Mouse (Mus musculus) layer of hippocampus, postnatal 14 days (tissue): ENCODE measurements around the gene Stra8. TPM values are rescaled to one million over a fixed set of nuclear protein-coding genes. Genes with fewer than 3 reads are reported as not detected.

Source experiments
- DNase-seq, 2 experiments: peaks; one replicate each; pipeline ENCODE4 v3.0.0; 2021 to 2022; ENCODE audit warnings: low spot score in 2 of 2, mixed read lengths in 1 of 2
- total RNA-seq, 2 experiments: library from RNA; stranded (reverse); gene quantifications; 2 replicates each; pipeline ENCODE4 v1.2.3; 2021

Gene Stra8
- total RNA-seq, 2 experiments from 2014 or later, result not detected

GRCm38 (mm10) chr6:34902578-34902977 lies 17.4 kb upstream of the Stra8 start:
- DNase-seq, result no peak

GRCm38 (mm10) chr6:34903441-34903840 lies 16.5 kb upstream of the Stra8 start:
- no peak for DNase-seq

GRCm38 (mm10) chr6:34903851-34904250 lies 16.1 kb upstream of the Stra8 start:
- DNase-seq, result no peak

- no peak for DNase-seq
These were observed 15.6 kb upstream of the Stra8 start for GRCm38 (mm10) chr6:34904361-34904760.

- no peak for DNase-seq
These were observed 13.8 kb upstream of the Stra8 start for GRCm38 (mm10) chr6:34906125-34906524.

- peak in 1 of 2 experiments; percentile 62 for DNase-seq
These were observed 13.3 kb upstream of the Stra8 start for GRCm38 (mm10) chr6:34906661-34907060.

GRCm38 (mm10) chr6:34907121-34907614 lies 12.8 kb upstream of the Stra8 start:
- DNase-seq, result no peak

- no peak for DNase-seq
These were observed 12.2 kb upstream of the Stra8 start for GRCm38 (mm10) chr6:34907696-34908260.

GRCm38 (mm10) chr6:34909631-34910345 lies 10.2 kb upstream of the Stra8 start:
- no peak for DNase-seq

- DNase-seq, result peak; percentile 92
These were observed 9.4 kb upstream of the Stra8 start, which contains the start of gene Wdr91 for GRCm38 (mm10) chr6:34910371-34911219. Gene Wdr91, minus strand, starts transcription at chr6:34910876.

- no peak for DNase-seq
These were observed 6.5 kb upstream of the Stra8 start for GRCm38 (mm10) chr6:34913341-34914040.

- no peak for DNase-seq
These were observed 5.5 kb upstream of the Stra8 start for GRCm38 (mm10) chr6:34914462-34914861.

- DNase-seq, result no peak
These were observed 817 bp upstream of the Stra8 start for GRCm38 (mm10) chr6:34919146-34919545.

- no peak for DNase-seq
These were observed 668 bp downstream of the Stra8 start for GRCm38 (mm10) chr6:34920631-34921030.

GRCm38 (mm10) chr6:34921941-34922340 lies 2.0 kb downstream of the Stra8 start:
- peak in 1 of 2 experiments; percentile 35 for DNase-seq

- DNase-seq, result peak; percentile 52 to 54
These were observed 7.2 kb downstream of the Stra8 start for GRCm38 (mm10) chr6:34927156-34927555.

- DNase-seq, result no peak
These were observed 7.6 kb downstream of the Stra8 start for GRCm38 (mm10) chr6:34927594-34927993.

GRCm38 (mm10) chr6:34932633-34933032 lies 12.7 kb downstream of the Stra8 start:
- no peak for DNase-seq

GRCm38 (mm10) chr6:34936743-34937142 lies 16.8 kb downstream of the Stra8 start:
- no peak for DNase-seq

- no peak for DNase-seq
These were observed 18.4 kb downstream of the Stra8 start for GRCm38 (mm10) chr6:34938280-34938928.

- no peak for DNase-seq
These were observed 19.0 kb downstream of the Stra8 start for GRCm38 (mm10) chr6:34938929-34939325.
